ENCODE assay signal across 33 mouse cellular contexts in the genomic region with DNA sequence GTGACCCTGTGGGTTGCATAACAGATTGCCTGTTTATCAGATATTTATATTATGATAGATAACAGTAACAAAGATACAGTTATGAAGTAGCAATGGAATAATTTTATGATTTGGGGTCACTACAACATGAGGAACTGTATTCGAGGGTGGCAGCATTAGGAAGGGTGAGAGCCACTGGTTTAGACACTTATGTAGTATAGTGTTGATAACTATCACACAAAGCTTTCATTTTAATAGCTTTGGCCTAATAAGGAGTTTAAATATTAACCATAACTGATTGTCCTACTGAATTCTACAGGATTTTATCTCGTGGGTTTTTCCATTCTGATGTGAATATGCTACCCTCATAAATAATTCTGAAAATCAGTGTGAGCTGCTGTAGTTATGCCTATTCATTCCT.
"Had no signal": no experiment of that assay in that cellular context is flagged by ENCODE, and none has a peak within 500 bp of the region (broad histone marks: within the 10 kb centered on the region; RNA-seq: fewer than 3 reads in every experiment).

No protein-coding gene starts in this region.

- ATAC-seq: liver, embryonic 12.5 days; liver, postnatal 0 days; lung, postnatal 0 days; midbrain, embryonic 13.5 days; midbrain, embryonic 15.5 days; midbrain, embryonic 16.5 days had no signal

- H3K27me3 ChIP-seq: limb, embryonic 12.5 days; limb, embryonic 13.5 days; limb, embryonic 15.5 days; liver, embryonic 12.5 days; liver, embryonic 13.5 days; liver, embryonic 15.5 days; lung, embryonic 15.5 days; megakaryocyte, embryonic 14.5 days; midbrain, embryonic 12.5 days; midbrain, embryonic 13.5 days; midbrain, embryonic 15.5 days; neural tube, embryonic 12.5 days; neural tube, embryonic 13.5 days had no signal

- H3K4me2 ChIP-seq: limb, embryonic 12.5 days; limb, embryonic 13.5 days; limb, embryonic 15.5 days; liver, embryonic 11.5 days; liver, embryonic 12.5 days; liver, embryonic 13.5 days; liver, embryonic 15.5 days; lung, embryonic 14.5 days; lung, embryonic 15.5 days; midbrain, embryonic 11.5 days; midbrain, embryonic 12.5 days; midbrain, embryonic 13.5 days; midbrain, embryonic 15.5 days; neural tube, embryonic 12.5 days; neural tube, embryonic 13.5 days had no signal

- H3K27ac ChIP-seq: limb, embryonic 10.5 days; limb, embryonic 12.5 days; limb, embryonic 13.5 days; limb, embryonic 15.5 days; liver, embryonic 12.5 days; liver, embryonic 13.5 days; liver, embryonic 14.5 days; liver, embryonic 15.5 days; lung, embryonic 15.5 days; macrophage; midbrain, embryonic 12.5 days; midbrain, embryonic 13.5 days; midbrain, embryonic 15.5 days; neural tube, embryonic 12.5 days; neural tube, embryonic 13.5 days had no signal

- H3K4me3 ChIP-seq: limb, embryonic 10.5 days; limb, embryonic 12.5 days; limb, embryonic 13.5 days; limb, embryonic 15.5 days; liver, embryonic 12.5 days; liver, embryonic 13.5 days; liver, embryonic 15.5 days; lung, embryonic 15.5 days; megakaryocyte, embryonic 14.5 days; midbrain, embryonic 10.5 days; midbrain, embryonic 12.5 days; midbrain, embryonic 13.5 days; midbrain, embryonic 15.5 days; myocyte; neural tube, embryonic 12.5 days; neural tube, embryonic 13.5 days had no signal

- H3K36me3 ChIP-seq: limb, embryonic 10.5 days; limb, embryonic 12.5 days; limb, embryonic 13.5 days; limb, embryonic 15.5 days; liver, embryonic 12.5 days; liver, embryonic 13.5 days; liver, embryonic 15.5 days; lung, embryonic 15.5 days; midbrain, embryonic 10.5 days; midbrain, embryonic 12.5 days; midbrain, embryonic 13.5 days; midbrain, embryonic 15.5 days; neural tube, embryonic 12.5 days; neural tube, embryonic 13.5 days had no signal

- H3K9me3 ChIP-seq: limb, embryonic 10.5 days; limb, embryonic 13.5 days; limb, embryonic 15.5 days; liver, embryonic 12.5 days; liver, embryonic 13.5 days; liver, embryonic 15.5 days; lung, embryonic 15.5 days; midbrain, embryonic 10.5 days; midbrain, embryonic 12.5 days; midbrain, embryonic 13.5 days; midbrain, embryonic 15.5 days; neural tube, embryonic 12.5 days had no signal

- H3K4me1 ChIP-seq: limb, embryonic 10.5 days; limb, embryonic 12.5 days; limb, embryonic 13.5 days; limb, embryonic 15.5 days; liver, embryonic 12.5 days; liver, embryonic 13.5 days; liver, embryonic 15.5 days; megakaryocyte, embryonic 14.5 days; midbrain, embryonic 12.5 days; midbrain, embryonic 13.5 days; midbrain, embryonic 15.5 days; neural tube, embryonic 12.5 days; neural tube, embryonic 13.5 days had no signal

- DNase-seq: left cerebral cortex, postnatal 4 days; liver; liver, embryonic 13.5 days; liver, postnatal 0 days; lung, adult 18-20 months; lung, adult 2 months; lung, embryonic 14.5 days; lung, postnatal 10 days; lung, postnatal 14 days; lung, postnatal 36 days; lung, postnatal 4 days; midbrain, embryonic 14.5 days had no signal

- H3K9ac ChIP-seq: limb, embryonic 12.5 days; limb, embryonic 13.5 days; limb, embryonic 15.5 days; liver, embryonic 12.5 days; liver, embryonic 13.5 days; liver, embryonic 14.5 days; liver, embryonic 15.5 days; liver, postnatal 0 days; lung, embryonic 14.5 days; lung, embryonic 15.5 days; midbrain, embryonic 12.5 days; midbrain, embryonic 13.5 days; midbrain, embryonic 15.5 days; neural tube, embryonic 12.5 days; neural tube, embryonic 13.5 days had no signal
